Mouse (Mus musculus) adrenal gland, adult 8-10 months (tissue): ENCODE measurements at regions not wholly inside any gene's neighbourhood (a gene's known extent, or its start where the extent isn't known, plus 50 kb on each side); places are given as distances from the start of the nearest gene placed in this dataset.
A peak's percentile ranks its signal among the peaks of the same experiment; 100 is the strongest.

ENCODE experiments used
- DNase-seq: peaks from one replicate; pipeline ENCODE4 v3.0.0; 2022

- peak; percentile 55 for DNase-seq
These were observed 252.2 kb downstream of the Uaca start for GRCm38 (mm10) chr9:61046517-61046916.

GRCm38 (mm10) chr9:61047289-61047688 lies 252.9 kb downstream of the Uaca start:
- no peak for DNase-seq

GRCm38 (mm10) chr9:61048576-61048975 lies 254.2 kb downstream of the Uaca start:
- no peak for DNase-seq

- DNase-seq: no peak
These were observed 258.3 kb downstream of the Uaca start for GRCm38 (mm10) chr9:61052621-61053020.

GRCm38 (mm10) chr9:61054427-61054826 lies 260.1 kb downstream of the Uaca start:
- peak; percentile 24 for DNase-seq

- no peak for DNase-seq
These were observed 261.1 kb downstream of the Uaca start for GRCm38 (mm10) chr9:61055392-61055791.

GRCm38 (mm10) chr9:61055928-61056730 lies 261.8 kb downstream of the Uaca start:
- no peak for DNase-seq

- no peak for DNase-seq
These were observed 262.5 kb downstream of the Uaca start for GRCm38 (mm10) chr9:61056731-61057270.

GRCm38 (mm10) chr9:61059225-61059624 lies 264.9 kb downstream of the Uaca start:
- DNase-seq: no peak

GRCm38 (mm10) chr9:61060958-61061357 lies 266.6 kb downstream of the Uaca start:
- DNase-seq: no peak

- DNase-seq: no peak
These were observed 270.5 kb downstream of the Uaca start for GRCm38 (mm10) chr9:61064714-61065305.

- DNase-seq: no peak
These were observed 275.4 kb downstream of the Uaca start for GRCm38 (mm10) chr9:61069553-61070314.

GRCm38 (mm10) chr9:61070315-61070707 lies 276.0 kb downstream of the Uaca start:
- no peak for DNase-seq

GRCm38 (mm10) chr9:61070861-61071260 lies 276.5 kb downstream of the Uaca start:
- DNase-seq: no peak

GRCm38 (mm10) chr9:61073482-61073881 lies 279.1 kb downstream of the Uaca start:
- DNase-seq: no peak

GRCm38 (mm10) chr9:61075071-61075470 lies 280.7 kb downstream of the Uaca start:
- no peak for DNase-seq

- DNase-seq: no peak
These were observed 282.8 kb downstream of the Uaca start for GRCm38 (mm10) chr9:61077181-61077580.

GRCm38 (mm10) chr9:61077807-61078206 lies 283.5 kb downstream of the Uaca start:
- no peak for DNase-seq

GRCm38 (mm10) chr9:61081474-61082021 lies 287.2 kb downstream of the Uaca start:
- no peak for DNase-seq

GRCm38 (mm10) chr9:61084655-61085230 lies 287.4 kb upstream of the Tle3 start:
- DNase-seq: no peak

GRCm38 (mm10) chr9:61087035-61087434 lies 285.1 kb upstream of the Tle3 start:
- no peak for DNase-seq

GRCm38 (mm10) chr9:61089066-61089686 lies 283.0 kb upstream of the Tle3 start:
- no peak for DNase-seq
